Mouse (Mus musculus): ENCODE results near the gene Pln. TPM values are rescaled to one million over a fixed set of nuclear protein-coding genes. Genes with fewer than 3 reads are reported as not detected.

The Pln gene
- polyA plus RNA-seq, 1 experiment: 2.8 TPM

GRCm38 (mm10) chr10:53385438-53385837 lies 48.0 kb downstream of the Pln start:
- TF ChIP-seq CTCF (IDR thresholded peaks at IDR 0.05; ENCODE audit: borderline replicate concordance, insufficient read depth, low read depth, low read length) (no peak), POLR2A (IDR thresholded peaks at IDR 0.05; ENCODE audit: borderline replicate concordance, insufficient read depth, low read length) (no peak)
- no peak for DNase-seq
- H3K4me3 ChIP-seq (replicated peaks; ENCODE audit: insufficient read depth, low read depth, low read length): no peak overlapping the region
- no peaks in the 10 kb centered on the region for H3K27me3 ChIP-seq (ENCODE audit: control insufficient read depth, insufficient read depth, low read length)
- WGBS: 91% methylated on average over 5 of the region's 5 CpGs
- no peaks in the 10 kb centered on the region for H3K4me1 ChIP-seq (ENCODE audit: control insufficient read depth, insufficient read depth, low read length)
- H3K27ac ChIP-seq (ENCODE audit: insufficient read depth, low read length): no peak overlapping the region

GRCm38 (mm10) chr10:53388227-53388920 lies 50.9 kb downstream of the Pln start:
- no peak overlapping the region for H3K4me3 ChIP-seq (replicated peaks; ENCODE audit: insufficient read depth, low read depth, low read length)
- H3K27ac ChIP-seq (ENCODE audit: insufficient read depth, low read length): no peak overlapping the region
- TF ChIP-seq POLR2A (IDR thresholded peaks at IDR 0.05; ENCODE audit: borderline replicate concordance, insufficient read depth, low read length) (no peak), CTCF (IDR thresholded peaks at IDR 0.05; ENCODE audit: borderline replicate concordance, insufficient read depth, low read depth, low read length) (no peak)
- H3K4me1 ChIP-seq (ENCODE audit: control insufficient read depth, insufficient read depth, low read length): no peaks in the 10 kb centered on the region
- H3K27me3 ChIP-seq (ENCODE audit: control insufficient read depth, insufficient read depth, low read length): no peaks in the 10 kb centered on the region
- DNase-seq: no peak
- WGBS: 65% methylated on average over 6 of the region's 6 CpGs

- Histone ChIP-seq H3K4me1 (ENCODE audit: control insufficient read depth, insufficient read depth, low read length) (no peaks in the 10 kb centered on the region; the same call in 1 of the 2 replicates), H3K4me3 (replicated peaks; ENCODE audit: insufficient read depth, low read depth, low read length) (no peak overlapping the region), H3K27ac (ENCODE audit: insufficient read depth, low read length) (no peak overlapping the region), H3K27me3 (ENCODE audit: control insufficient read depth, insufficient read depth, low read length) (no peaks in the 10 kb centered on the region)
- 69% methylated on average over 9 of the region's 9 CpGs for WGBS
- DNase-seq: no peak
- TF ChIP-seq POLR2A (IDR thresholded peaks at IDR 0.05; ENCODE audit: borderline replicate concordance, insufficient read depth, low read length) (no peak), CTCF (IDR thresholded peaks at IDR 0.05; ENCODE audit: borderline replicate concordance, insufficient read depth, low read depth, low read length) (no peak)
Observed at GRCm38 (mm10) chr10:53394923-53395629, 57.6 kb downstream of the Pln start.

Other genes with a start within 250 kb of the Pln start
- gene Cep85l, start 42.3 kb downstream of the Pln start, polyA plus RNA-seq (2012; rRNA removed): 8.9 and 9.5 TPM in 2 replicates

Data from cerebellum, adult 2 months (tissue).